Mouse (Mus musculus): ENCODE data around the gene Lyzl4.

DNA sequence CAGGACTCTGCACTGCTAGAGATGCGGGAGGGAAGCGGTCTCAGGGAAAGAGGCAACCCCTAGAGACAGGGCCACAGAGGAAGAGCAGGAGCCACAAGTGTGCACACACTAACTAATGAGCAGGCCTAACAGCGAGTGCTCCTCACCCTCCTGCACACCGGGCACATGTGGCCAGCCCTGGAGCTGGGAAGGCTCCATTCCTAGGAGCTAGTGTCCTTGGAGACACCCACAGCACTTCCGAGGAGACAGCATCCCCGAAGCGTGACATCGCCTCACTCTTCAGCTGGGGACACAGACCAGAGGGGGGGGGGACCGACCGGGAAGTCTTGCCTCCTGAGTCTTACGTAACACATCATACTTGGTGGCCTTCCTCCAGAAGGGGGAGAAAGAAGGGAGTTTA lies 25.9 kb upstream of the Lyzl4 start:
- no peak for TF ChIP-seq CTCF (IDR thresholded peaks at IDR 0.05; ENCODE audit: low read depth, low read length)
- no peak for TF ChIP-seq POLR2A (IDR thresholded peaks at IDR 0.05; ENCODE audit: borderline replicate concordance, low read depth, low read length)
